Mouse (Mus musculus) testis, adult 2 months (tissue): ENCODE measurements around the gene Arl8b.

Experiments used
- CTCF ChIP-seq: fragments of 200-500 bp; IDR thresholded peaks from 2 replicates; pipeline ENCODE4 v1.5.1; 2012; ENCODE audit warnings: low read depth, mild to moderate bottlenecking, inconsistent platforms, low read length, moderate library complexity; ENCODE audit not compliant: control insufficient read depth, insufficient read depth, insufficient replicate concordance
- POLR2A ChIP-seq: fragments of 200-500 bp; IDR thresholded peaks from 2 replicates; pipeline ENCODE4 v1.6.1; 2012; ENCODE audit warnings: low read depth, mild to moderate bottlenecking, inconsistent platforms, low read length, moderate library complexity; ENCODE audit not compliant: control insufficient read depth

DNA sequence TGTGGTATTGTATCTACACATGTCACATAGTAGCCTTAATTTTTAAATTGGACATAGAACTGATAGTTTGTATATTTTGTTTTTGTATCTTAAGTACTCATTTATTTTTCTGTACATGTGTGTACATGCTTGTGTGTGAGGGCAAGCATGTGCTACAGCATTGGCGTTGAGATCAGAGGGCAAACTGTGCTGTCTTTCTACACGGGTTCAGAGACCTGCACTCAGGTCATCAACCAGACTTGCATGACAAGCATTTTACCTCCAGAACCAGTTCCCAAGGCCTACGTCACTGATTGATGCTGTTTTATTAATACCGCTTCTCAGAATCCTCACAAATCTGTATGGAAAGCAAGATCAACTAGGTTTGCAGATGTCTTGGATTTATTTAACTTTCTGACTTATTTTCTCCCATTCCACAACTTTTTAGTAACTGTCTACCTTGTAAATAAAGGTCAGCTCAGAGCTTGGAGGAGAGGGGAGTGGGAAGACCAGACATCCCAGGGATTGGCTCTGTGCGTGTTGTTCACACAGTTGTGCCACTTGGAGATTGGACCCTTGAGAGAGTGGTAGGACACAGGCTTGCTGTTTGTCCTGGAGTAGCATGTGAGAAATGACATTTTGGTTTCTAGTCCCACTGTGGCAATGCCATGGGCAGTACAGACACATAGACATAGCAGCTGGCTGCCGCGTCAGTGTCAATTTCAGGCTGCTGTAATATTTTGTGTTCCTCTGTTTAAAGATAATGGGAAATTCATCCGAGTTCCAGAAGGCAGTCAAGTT lies 58.2 kb downstream of the Arl8b start:
- TF ChIP-seq POLR2A, result no peak
- no peak for TF ChIP-seq CTCF
